Mouse (Mus musculus): Measurements from ENCODE around the gene Ccdc59. TPM values are rescaled to one million over a fixed set of nuclear protein-coding genes. Genes with fewer than 3 reads are reported as not detected.

Ccdc59 gene
- 15.7 TPM for polyA plus RNA-seq (2014; fragmentation: Illumina TruSeq; extraction: RNeasy Lipid Tissue Mini Kit (QIAGEN cat#74804); ENCODE audit: low read depth, low replicate concordance)

DNA sequence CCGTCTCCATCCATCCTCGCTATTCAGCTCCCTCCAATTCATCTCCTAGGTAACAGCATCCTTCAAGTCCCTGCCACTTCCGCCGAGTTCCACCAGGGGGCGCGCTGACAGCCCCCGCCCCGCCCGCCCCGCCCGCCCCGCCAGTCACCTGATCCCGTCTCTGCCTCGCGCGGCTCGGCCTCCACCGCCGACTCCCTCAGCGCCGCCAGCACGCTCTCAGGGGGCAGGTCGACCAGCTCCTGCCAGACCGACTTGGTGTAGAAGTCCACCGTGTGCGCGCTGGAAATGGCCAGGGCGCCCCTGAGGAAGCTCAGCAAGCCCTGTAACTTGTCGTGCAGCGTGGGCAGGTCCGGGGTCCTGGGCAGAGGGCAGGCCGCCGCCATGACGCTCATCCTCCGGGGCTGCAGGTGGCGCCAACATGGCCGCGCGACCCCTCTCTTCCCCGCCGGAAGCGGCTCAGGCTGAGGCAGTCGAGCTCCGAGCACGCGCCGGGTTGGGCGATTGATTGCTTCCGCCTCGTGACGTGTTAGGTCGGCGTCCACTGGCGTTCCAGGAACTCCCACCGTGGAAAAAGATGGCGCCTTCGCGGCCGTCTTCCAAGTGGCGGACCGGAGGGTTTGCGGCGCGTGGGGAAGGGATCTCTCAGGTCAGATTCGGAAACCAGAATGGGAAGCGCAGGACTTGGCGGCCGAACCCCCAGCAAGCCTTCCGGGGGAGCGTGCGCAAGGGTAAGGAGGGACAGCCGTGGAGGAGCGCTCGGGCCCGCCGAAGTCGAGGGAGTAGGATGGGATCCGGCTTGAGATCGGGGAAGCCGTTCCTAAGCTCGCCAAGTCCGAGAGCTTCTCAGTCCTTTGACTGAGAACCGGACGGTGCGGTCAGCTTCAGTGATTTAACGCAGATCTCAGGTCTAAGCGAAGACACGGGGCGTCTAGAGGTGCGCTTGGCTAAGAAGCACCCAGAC is at the start of gene Ccdc59, which contains the start of gene Mettl25:
TSS of gene Ccdc59 (plus strand) at position 140 of the 961 bp plus-strand sequence.
TSS of gene Mettl25 (minus strand) at position 453 of the 961 bp plus-strand sequence.

Other genes starting within 250 kb of the Ccdc59 start
- gene Mettl25, start 313 bp downstream of the Ccdc59 start, polyA plus RNA-seq (2014; fragmentation: Illumina TruSeq; extraction: RNeasy Lipid Tissue Mini Kit (QIAGEN cat#74804); ENCODE audit: low read depth, low replicate concordance) = 4.4 TPM